Mouse (Mus musculus) small intestine, adult 2 months (tissue): Measurements from ENCODE around the gene Flna.

Experiments used
- CTCF ChIP-seq: fragments of 200-500 bp; IDR thresholded peaks from 2 replicates; pipeline ENCODE4 v1.5.1; 2012; ENCODE audit warnings: low read depth, mild to moderate bottlenecking, control low read depth, inconsistent platforms, low read length, moderate library complexity, mixed read lengths; ENCODE audit not compliant: insufficient replicate concordance, insufficient read length; ENCODE audit errors: extremely low read depth
- POLR2A ChIP-seq: fragments of 200-500 bp; IDR thresholded peaks from 2 replicates; pipeline ENCODE4 v1.6.1; 2012; ENCODE audit warnings: low read depth, mild to moderate bottlenecking, control low read depth, inconsistent platforms, low read length, moderate library complexity

- TF ChIP-seq CTCF = no peak
- TF ChIP-seq POLR2A = peak; percentile 90
These were observed 3.4 kb downstream of the Flna start for GRCm38 (mm10) chrX:74246213-74246681.
